Mouse (Mus musculus) liver, embryonic 12.5 days (tissue): ENCODE measurements around the gene Tcte1. TPM values are rescaled to one million over a fixed set of nuclear protein-coding genes. Genes with fewer than 3 reads are reported as not detected.

Source experiments
- polyA plus RNA-seq: library from polyadenylated mRNA; unstranded; fragments of >200 nt; fragmentation: Nextera tagmentation; extraction: Ambion mirVana; gene quantifications from 2 replicates; pipeline ENCODE4 v1.2.1, GENCODE M21; 2016

The Tcte1 gene
- polyA plus RNA-seq, 1 experiment from 2014 or later: 0.14 TPM

Other genes with a start within 250 kb of the Tcte1 start
- 39.3 and 40.2 TPM in 2 replicates for gene Cdc5l, start 89.7 kb upstream of the Tcte1 start, polyA plus RNA-seq
- 0.24 and 0.26 TPM in 2 replicates for gene Spats1, start 48.0 kb upstream of the Tcte1 start, polyA plus RNA-seq
- gene Aars2, start 16.6 kb upstream of the Tcte1 start, polyA plus RNA-seq: 13.6 and 13.9 TPM in 2 replicates
- 0.30 and 0.31 TPM in 2 replicates for gene Tmem151b, start 26.2 kb downstream of the Tcte1 start, polyA plus RNA-seq
- 2.0 TPM in 2 replicates for gene Nfkbie, start 32.3 kb downstream of the Tcte1 start, polyA plus RNA-seq
- gene Slc35b2, start 40.4 kb downstream of the Tcte1 start, polyA plus RNA-seq: 69.1 and 72.5 TPM in 2 replicates
- 1,007 and 1,098 TPM in 2 replicates for gene Hsp90ab1, start 49.8 kb downstream of the Tcte1 start, polyA plus RNA-seq
- gene Slc29a1, start 76.2 kb downstream of the Tcte1 start, polyA plus RNA-seq: 260 and 267 TPM in 2 replicates
- 0.33 TPM in 1 of 2 replicates, not detected in the other for gene Mymx, start 78.7 kb downstream of the Tcte1 start, polyA plus RNA-seq
- 0.38 and 0.39 TPM in 2 replicates for gene Capn11, start 135.9 kb downstream of the Tcte1 start, polyA plus RNA-seq
- gene Mrpl14, start 162.9 kb downstream of the Tcte1 start, polyA plus RNA-seq: 148 and 151 TPM in 2 replicates
- gene Tmem63b, start 163.5 kb downstream of the Tcte1 start, polyA plus RNA-seq: 12.9 and 13.7 TPM in 2 replicates
- gene 1600014C23Rik, start 210.4 kb downstream of the Tcte1 start, polyA plus RNA-seq: not detected in 2 replicates